Mouse (Mus musculus) cortical plate, adult 2 months (tissue): ENCODE measurements around the gene Rxrb.

ENCODE experiments used
- CTCF ChIP-seq: fragments of 200-500 bp; IDR thresholded peaks from 2 replicates; pipeline ENCODE4 v1.5.1; 2011; ENCODE audit warnings: mild to moderate bottlenecking, control low read depth, low read length; ENCODE audit not compliant: insufficient read depth; ENCODE audit errors: extremely low read depth
- POLR2A ChIP-seq: fragments of 200-500 bp; IDR thresholded peaks from 2 replicates; pipeline ENCODE4 v1.6.1; 2011; ENCODE audit warnings: mild to moderate bottlenecking, low read length, control low read depth; ENCODE audit not compliant: insufficient read depth; ENCODE audit errors: extremely low read depth

GRCm38 (mm10) chr17:34025756-34026151, 5.9 kb upstream of the Rxrb start:
- no peak for TF ChIP-seq POLR2A
- TF ChIP-seq CTCF: no peak
